Mouse (Mus musculus): ENCODE results near the gene Ranbp3l.
A peak's percentile ranks its signal among the peaks of the same experiment; 100 is the strongest.
"Not testable (repeated sequence)": the region's sequence is repeated elsewhere in the genome, so short reads cannot be mapped to it uniquely, and the experiment has no call there.

The Ranbp3l gene

GRCm38 (mm10) chr15:8967573-8968228 lies at the start of gene Ranbp3l:
Gene Ranbp3l (plus strand): TSS chr15:8967949.
- peak in 1 of 2 experiments; percentile 9 for DNase-seq (ENCODE audit: low spot score in 2 of 2)

DNA sequence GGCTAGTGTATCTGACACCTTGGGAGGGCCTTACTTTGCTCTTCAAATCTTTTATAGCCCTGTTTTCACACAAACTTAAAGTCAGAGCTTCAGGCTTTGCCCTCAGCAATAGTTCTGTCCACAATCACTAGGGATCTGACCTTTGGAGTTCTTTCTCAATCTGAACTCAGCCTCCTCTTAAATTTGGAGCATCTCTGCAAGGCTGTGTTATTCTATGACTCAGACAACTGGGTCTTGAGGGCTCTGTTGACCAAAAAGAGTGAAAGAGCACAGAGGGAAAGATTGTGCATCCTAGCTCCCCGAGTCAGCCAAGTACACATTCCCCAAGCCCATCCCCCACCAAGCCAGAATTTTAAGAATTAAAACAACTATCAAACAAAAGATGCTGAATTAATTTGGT lies 37.7 kb upstream of the Ranbp3l start:
- no peak for DNase-seq (ENCODE audit: low spot score in 2 of 2)

DNA sequence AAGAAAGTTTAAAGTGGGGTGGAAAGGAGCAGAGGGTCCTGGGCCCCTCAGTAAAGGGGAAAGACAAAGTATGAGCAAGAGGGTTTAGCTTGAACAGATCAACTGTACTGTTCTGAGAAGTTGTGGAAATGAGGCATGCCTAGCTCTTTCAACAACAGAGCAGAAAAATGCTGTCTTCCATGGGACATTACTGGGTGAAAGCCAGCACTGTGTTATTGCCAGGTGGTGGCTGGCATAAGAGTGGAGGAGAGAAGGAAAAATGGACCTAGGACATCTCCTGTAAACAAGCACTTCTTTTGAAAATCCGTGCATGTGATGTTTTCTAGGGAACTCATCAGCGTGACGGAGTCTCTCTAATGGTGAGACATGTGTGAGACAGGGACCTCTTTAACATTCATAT lies 30.8 kb upstream of the Ranbp3l start:
- no peak for DNase-seq (ENCODE audit: low spot score in 2 of 2)

- DNase-seq (ENCODE audit: low spot score in 2 of 2): no peak
These were observed 26.9 kb upstream of the Ranbp3l start for GRCm38 (mm10) chr15:8940861-8941260.

GRCm38 (mm10) chr15:8950856-8951255 lies 16.9 kb upstream of the Ranbp3l start:
- DNase-seq (ENCODE audit: low spot score in 2 of 2): no peak

DNA sequence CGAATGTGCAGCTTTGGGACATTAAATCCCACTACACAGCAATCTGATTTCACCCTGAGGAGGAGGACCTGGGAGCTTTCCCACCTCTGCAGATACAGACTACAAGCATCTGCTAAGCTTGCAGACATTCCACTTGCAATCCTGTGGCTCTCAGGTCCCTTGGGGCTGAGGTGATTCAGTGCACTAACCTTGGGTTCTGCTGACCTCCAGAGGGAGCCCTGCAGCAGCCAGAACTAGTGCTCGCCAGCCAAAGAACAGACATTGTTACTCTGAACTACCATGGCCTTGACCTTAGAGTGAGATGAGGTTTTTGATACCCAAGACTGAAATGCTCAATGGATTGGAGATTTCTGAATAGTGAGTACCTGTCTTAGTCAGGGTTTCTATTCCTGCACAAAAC lies 4.4 kb upstream of the Ranbp3l start:
- DNase-seq (ENCODE audit: low spot score in 2 of 2): no peak

DNA sequence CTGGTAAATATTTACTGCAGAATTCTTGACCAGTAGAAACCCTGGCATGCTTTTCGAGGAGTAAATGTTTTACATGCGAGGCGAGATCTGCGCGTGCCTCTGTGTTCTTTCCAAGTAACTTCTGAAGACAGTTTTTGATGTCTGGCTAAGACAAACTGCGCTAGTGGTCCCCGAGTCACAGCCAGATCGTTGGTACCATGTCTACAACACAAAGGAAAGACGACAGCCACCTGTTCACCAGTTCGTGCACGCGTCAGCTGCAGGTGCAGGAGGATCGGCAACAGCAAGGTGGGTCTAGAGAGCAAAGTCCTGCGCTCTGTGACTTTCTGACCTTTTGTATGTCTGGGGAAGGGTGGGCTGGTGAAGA lies 463 bp downstream of the Ranbp3l start:
- no peak for DNase-seq (ENCODE audit: low spot score in 2 of 2)

GRCm38 (mm10) chr15:8969061-8969635 lies 1.4 kb downstream of the Ranbp3l start:
- no peak for DNase-seq (ENCODE audit: low spot score in 2 of 2)

DNA sequence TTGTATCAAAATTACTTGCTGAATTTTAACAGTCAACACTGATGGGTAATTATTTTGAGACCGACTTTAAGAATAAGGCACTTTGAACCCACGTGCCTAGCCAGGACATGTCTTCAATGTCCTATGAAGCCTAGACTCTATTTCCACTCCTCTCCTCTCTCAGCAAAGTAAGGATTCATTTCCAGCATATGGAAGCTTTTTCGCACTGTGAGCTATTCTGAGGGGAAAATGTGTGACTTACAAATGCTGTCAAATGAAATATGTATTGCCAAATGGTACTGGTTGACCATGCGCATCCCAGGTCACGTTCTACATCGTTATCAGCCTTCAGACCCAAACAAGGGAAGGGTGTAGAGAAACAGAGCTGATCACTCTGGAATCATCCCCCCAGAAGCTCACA lies 23.5 kb downstream of the Ranbp3l start:
- DNase-seq (ENCODE audit: low spot score in 2 of 2): no peak

DNA sequence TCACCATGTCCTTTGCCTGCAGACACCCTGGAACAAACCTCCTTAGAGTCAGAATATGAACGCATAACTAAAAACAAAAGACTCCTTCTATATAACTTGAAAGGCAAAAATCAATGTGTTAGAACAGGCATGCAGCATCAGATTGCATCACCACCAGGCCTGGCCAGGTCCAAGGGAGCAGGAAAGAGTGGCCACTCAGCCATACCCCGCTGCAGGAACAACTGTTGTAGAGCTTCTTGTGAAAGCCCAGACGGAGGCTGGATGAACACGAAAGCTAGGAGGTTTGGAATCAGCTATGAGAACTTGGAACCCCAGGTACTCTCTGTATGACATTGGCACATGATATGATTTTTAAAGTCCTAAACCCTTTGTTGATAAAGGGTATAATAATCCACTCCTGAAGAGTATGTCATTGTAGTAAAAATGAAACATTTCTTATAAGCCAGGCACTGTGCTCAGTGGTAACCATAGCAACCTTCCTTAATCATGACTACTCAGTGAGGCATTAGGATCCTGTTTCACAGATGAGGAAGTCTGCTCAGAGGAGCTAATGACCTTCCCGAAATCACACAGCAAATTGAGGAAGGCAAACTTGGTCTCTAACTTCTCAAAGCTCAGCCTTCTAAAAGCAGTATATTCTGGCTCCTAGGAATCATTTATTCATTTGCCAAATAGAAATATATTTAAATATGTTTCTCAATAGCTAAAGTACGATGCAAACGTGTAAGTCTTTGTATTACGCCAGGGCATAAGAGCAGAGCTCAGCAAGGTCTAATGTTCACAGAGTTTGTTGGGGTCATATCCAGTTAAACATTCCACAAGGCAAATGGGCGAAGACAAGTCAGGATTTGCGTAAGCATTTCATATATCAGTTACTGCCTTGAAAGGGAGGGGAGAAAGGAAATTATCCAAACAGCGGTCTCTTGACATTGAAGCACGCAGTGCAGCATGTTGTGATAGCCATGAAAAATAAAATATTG lies 24.4 kb downstream of the Ranbp3l start:
- DNase-seq (ENCODE audit: low spot score in 2 of 2): no peak

DNA sequence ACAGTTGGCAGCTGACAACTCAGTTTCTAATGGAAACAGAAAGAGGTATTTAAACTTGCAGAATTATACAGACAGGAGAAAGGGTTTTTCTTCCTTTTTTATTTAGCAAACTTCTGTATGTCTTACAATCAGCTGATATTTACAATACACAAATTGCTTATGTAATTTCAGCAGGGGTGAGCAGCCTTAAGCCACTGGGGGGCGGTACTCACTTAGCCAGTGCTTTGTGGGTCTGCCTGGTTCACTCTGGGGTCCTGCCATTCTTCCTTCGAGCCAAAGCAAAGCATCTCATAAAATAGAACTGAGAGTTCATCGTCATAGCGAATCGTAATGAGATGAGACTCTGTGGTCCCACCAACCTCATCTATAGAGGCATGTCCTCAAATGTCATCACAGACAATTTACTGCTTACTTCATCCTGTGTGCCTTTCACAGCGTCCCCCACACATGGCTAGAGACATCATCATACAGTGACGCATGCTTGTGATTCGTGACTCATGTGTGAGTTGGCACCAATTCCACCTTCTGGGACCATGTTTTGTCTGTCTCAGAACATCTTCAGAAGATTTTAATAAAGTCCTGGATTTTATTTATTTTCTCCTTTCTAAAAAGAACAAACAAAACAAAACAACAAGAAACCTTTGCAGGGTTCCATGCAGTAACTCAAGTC lies 27.0 kb downstream of the Ranbp3l start:
- DNase-seq (ENCODE audit: low spot score in 2 of 2): no peak

DNA sequence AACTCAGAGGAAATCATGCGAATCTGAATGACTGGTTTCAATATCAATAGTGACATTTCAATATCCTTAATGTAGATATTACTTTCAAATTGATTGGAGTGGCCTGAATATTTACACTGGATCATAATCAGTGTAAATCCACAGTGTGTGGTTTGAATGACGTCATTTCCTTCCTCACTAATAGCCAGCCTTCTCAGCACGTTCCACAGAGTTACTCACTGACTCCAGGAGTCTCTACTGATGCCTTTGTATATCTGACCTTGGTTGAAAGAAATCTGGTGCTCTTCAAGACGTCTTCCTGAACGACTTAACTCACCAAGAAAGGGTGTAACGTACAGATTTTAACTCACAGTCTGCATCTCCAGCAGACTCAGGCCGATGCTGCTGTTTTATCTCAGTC lies 27.7 kb downstream of the Ranbp3l start:
- no peak for DNase-seq (ENCODE audit: low spot score in 2 of 2)

DNA sequence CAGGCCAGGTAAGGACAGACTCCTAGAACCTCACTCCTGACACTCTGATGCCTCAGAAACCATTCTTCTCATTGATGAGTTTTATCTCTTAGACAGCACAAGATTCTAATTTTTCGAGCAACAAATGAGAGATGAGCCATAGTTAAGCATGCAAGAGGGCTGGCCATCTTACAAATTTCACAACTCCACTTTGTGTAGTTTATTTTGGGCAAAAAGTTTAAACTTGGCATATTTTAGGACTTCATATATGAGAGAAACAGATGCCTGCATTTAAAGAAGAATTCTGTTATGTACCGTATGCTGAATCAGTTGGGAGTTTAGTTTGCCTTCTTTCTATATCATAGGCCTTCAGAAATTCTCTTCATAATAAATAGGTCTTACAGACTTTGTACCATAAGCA lies 35.0 kb downstream of the Ranbp3l start:
- no peak for DNase-seq (ENCODE audit: low spot score in 2 of 2)

DNA sequence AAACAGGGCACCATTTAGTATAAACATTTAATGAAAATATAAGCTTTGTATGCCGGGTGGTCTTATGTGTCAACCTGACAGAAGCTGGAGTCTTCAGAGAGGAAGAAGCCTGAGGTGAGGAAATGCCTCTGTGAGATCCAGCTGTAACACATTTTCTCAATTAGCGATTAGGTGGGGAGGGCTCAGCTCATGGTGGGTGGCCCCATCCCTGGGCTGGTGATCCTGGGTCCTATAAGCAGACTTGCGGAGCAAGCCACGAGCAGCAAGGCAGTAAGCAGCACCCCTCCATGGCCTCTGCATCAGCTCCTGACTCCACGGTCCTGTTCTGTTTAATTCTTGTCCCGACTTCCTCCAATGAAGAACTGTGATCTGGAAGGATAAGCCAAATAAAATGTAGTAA lies 41.4 kb downstream of the Ranbp3l start:
- no peak for DNase-seq (ENCODE audit: low spot score in 2 of 2)

GRCm38 (mm10) chr15:9014541-9014940 lies 46.8 kb downstream of the Ranbp3l start:
- DNase-seq (ENCODE audit: low spot score in 2 of 2): no peak

DNA sequence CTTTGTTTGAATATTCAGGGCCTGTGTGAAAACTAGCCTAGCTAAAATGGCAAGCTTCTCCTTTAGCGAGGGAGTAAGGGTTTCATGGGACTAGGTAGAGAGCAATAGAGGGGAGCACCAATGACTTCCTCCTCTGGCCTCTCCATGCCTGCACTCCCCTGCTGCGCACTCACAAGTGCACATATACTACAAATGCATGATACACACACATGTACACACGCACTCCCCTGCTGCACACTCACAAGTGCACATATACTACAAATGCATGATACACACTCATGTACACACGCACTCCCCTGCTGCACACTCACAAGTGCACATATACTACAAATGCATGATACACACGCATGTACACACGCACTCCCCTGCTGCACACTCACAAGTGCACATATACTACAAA lies 47.7 kb downstream of the Ranbp3l start:
- not testable (repeated sequence) for DNase-seq (ENCODE audit: low spot score in 2 of 2)

GRCm38 (mm10) chr15:9055704-9056103 lies 88.0 kb downstream of the Ranbp3l start:
- DNase-seq (ENCODE audit: low spot score in 2 of 2): no peak

DNA sequence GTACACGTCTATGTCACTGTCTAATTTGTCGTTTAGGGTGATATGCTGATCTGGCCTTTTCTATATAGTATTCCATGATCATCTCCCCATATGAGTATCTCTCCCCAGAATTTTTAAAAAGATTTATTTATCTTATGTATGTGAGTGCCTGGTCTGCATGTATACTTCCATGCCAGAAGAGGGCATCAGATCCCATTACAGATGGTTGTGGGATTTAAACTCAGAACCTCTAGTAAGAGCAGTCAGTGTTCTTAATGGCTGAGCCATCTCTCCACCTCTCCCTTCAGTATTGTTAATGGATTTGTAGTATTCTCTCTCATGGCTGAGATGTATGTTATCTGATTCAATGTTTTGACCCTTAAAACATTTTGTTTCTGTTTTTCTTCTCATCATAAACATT lies 92.1 kb downstream of the Ranbp3l start:
- DNase-seq (ENCODE audit: low spot score in 2 of 2): no peak

DNA sequence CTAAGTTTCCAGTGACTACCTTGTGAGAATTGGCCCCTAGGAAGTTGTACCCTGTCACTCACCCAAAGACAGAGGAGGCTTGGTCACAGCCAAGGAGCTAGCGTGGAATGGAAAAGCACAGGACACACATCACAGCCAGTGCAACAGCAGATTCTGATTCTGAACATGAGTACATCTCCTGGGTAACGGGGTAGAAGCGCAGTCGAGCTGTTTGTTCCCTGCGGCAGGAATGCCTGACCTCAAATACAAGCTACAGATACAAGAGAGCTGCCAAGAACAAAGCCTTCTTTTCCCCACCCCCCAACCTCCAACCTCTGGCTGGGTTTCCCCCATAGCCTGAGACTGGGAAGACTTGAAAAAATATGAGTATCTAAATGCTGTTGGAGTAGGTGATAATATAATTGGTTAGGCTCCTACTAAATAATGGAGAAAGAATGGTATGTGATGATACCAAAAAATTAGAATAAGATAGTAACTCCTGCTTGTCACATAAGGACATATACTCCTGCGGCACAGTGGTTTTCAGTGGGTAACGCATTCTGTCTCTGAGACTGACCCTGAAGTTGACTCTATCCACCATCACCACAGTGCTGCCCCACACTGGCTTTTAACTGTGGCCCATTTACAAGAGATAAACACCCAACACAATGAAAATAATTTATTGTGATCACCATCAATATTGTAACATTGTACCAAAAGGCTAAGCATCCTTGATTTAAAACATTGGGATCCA lies 93.6 kb downstream of the Ranbp3l start:
- DNase-seq (ENCODE audit: low spot score in 2 of 2): peak in 1 of 2 experiments; percentile 56

DNA sequence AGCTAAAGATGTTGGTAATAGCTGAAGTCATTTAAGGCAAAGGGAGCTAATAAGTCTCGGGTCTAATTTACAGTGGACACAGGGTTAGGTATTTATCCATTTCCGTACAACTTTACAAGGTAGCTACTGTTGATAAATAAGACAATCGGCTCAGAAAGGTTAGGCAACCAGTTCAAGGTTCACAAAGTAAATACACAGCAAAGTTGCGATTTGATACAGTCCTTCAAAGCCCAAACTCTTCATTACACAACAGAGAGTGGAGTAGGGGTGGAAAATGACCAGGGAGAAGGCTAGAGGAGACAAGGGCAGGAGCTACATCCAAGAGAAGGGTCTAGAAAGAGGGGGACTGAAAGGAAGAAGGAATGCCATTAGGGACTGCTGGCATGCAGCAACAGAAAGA lies 101.1 kb downstream of the Ranbp3l start:
- no peak for DNase-seq (ENCODE audit: low spot score in 2 of 2)

GRCm38 (mm10) chr15:9070353-9070752 lies 102.6 kb downstream of the Ranbp3l start:
- DNase-seq (ENCODE audit: low spot score in 2 of 2): no peak
